Mouse (Mus musculus) neural tube, embryonic 14.5 days (tissue): Measurements from ENCODE around the gene Ubiad1. TPM values are rescaled to one million over a fixed set of nuclear protein-coding genes. Genes with fewer than 3 reads are reported as not detected.

Experiments
- ATAC-seq: fragments of 200-750 bp; cut with Nextera tagmentation; 2 replicates; pipeline ENCODE4 v1.8.0; 2017; ENCODE audit warnings: low read depth, mild to moderate bottlenecking, moderate TSS enrichment, moderate library complexity
- H3K27ac ChIP-seq: fragments of 300-500 bp; sonication (generic); 2 replicates; pipeline ENCODE4 v1.5.1; 2014; ENCODE audit warnings: low read depth, mild to moderate bottlenecking, control low read depth, low read length, moderate library complexity, mixed read lengths
- H3K27me3 ChIP-seq: fragments of 300-500 bp; sonication (generic); 2 replicates; pipeline ENCODE4 v1.6.1; 2014; ENCODE audit warnings: low read length; ENCODE audit not compliant: control insufficient read depth, insufficient read depth
- H3K36me3 ChIP-seq: fragments of 300-500 bp; sonication (generic); 2 replicates; pipeline ENCODE4 v1.6.1; 2014; ENCODE audit warnings: low read length, mixed read lengths; ENCODE audit not compliant: control insufficient read depth, insufficient read depth
- H3K4me1 ChIP-seq: fragments of 300-500 bp; sonication (generic); 2 replicates; pipeline ENCODE4 v1.6.1; 2014; ENCODE audit warnings: low read length; ENCODE audit not compliant: control insufficient read depth, insufficient read depth
- H3K4me2 ChIP-seq: fragments of 300-500 bp; sonication (generic); 2 replicates; pipeline ENCODE4 v1.6.1; 2014; ENCODE audit warnings: mild to moderate bottlenecking, low read depth, low read length, control low read depth
- H3K4me3 ChIP-seq: fragments of 300-500 bp; sonication (generic); 2 replicates; pipeline ENCODE4 v1.5.1; 2014; ENCODE audit warnings: low read depth, low read length, control low read depth, mixed read lengths
- H3K9ac ChIP-seq: fragments of 300-500 bp; sonication (generic); replicated peaks from 2 replicates; pipeline ENCODE4 v1.6.1; 2014; ENCODE audit warnings: low read depth, mild to moderate bottlenecking, control low read depth, low read length, mixed read lengths
- H3K9me3 ChIP-seq: fragments of 300-500 bp; sonication (generic); 2 replicates; pipeline ENCODE4 v1.6.1; 2016; ENCODE audit warnings: low read length; ENCODE audit not compliant: control insufficient read depth
- WGBS: fragments of 180-500 bp; shearing (Covaris S2); extraction: QIAGEN DNeasy Blood & Tissue Kit; methylation state at CpG from one replicate; pipeline ENCODE4 v1.1.7; 2014; 5-methylcytosine and 5-hydroxymethylcytosine counted together
- polyA plus RNA-seq: library from polyadenylated mRNA; unstranded; fragments of >200 nt; fragmentation: Nextera tagmentation; extraction: Ambion mirVana; gene quantifications from 2 replicates; pipeline ENCODE4 v1.2.1, GENCODE M21; 2014

The Ubiad1 gene
- polyA plus RNA-seq, 1 experiment from 2014 or later, result 13.4 TPM

- no peak for ATAC-seq
- WGBS, result 52% methylated on average over 10 of the region's 10 CpGs
Observed at GRCm38 (mm10) chr4:148471363-148471806, 26.8 kb upstream of the Ubiad1 start.

DNA sequence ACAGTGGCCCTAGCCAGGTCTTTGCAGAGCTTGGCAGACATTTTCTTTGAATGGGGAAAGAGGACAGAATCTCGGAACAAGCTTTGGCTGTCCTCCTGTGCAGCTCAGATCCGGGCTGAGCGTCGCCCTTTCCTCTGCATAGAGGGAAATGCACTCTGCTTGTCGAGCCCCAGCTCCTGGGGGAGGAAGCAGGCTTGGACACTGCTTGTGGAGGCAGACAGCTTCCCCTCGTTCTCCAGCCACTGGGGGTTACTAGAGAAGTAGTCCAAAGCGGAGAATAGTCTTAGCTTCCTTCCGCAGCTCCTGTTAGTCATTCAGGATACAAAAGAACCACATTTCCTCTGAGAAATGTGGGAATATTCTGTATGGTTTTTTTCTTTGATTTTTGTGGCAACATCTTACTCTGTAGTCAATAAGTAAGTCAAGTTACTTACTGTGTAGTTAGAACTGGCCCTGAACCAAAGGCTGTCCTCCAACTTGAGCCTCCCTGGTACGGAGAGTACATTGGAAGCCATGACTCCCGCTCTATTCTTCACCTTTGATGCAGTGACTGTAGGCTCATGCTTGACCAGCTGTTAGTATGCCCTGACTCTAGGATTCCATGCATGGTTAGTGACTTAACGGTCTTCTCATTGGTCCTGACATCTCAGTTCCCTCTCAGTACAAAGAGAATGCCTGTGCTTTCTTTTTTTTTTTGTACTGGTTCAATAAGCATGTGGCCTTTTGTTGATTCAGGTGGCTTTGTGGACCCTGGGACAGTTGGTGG, 25.1 kb upstream of the Ubiad1 start:
- Histone ChIP-seq H3K36me3 (peaks cover 81% of the 10 kb centered on the region), H3K9ac (no peak overlapping the region), H3K4me3 (no peak overlapping the region), H3K4me2 (no peak overlapping the region), H3K27me3 (no peaks in the 10 kb centered on the region), H3K27ac (no peak overlapping the region), H3K9me3 (no peaks in the 10 kb centered on the region), H3K4me1 (no peaks in the 10 kb centered on the region)
- 89% methylated on average over 11 of the region's 11 CpGs for WGBS
- no peak for ATAC-seq

More at GRCm38 (mm10) chr4:148471363-148471806, 26.8 kb upstream of the Ubiad1 start:
- Histone ChIP-seq H3K27ac (no peak overlapping the region), H3K27me3 (no peaks in the 10 kb centered on the region), H3K9ac (no peak overlapping the region), H3K9me3 (no peaks in the 10 kb centered on the region), H3K36me3 (peaks cover 82% of the 10 kb centered on the region), H3K4me3 (no peak overlapping the region), H3K4me1 (no peaks in the 10 kb centered on the region), H3K4me2 (no peak overlapping the region)

GRCm38 (mm10) chr4:148468396-148468795, 23.8 kb upstream of the Ubiad1 start:
- H3K4me3 ChIP-seq, result no peak overlapping the region
- whole genome bisulfite sequencing, result 86% methylated on average over 10 of the region's 10 CpGs
- no peak overlapping the region for H3K27ac ChIP-seq
- H3K4me1 ChIP-seq, result no peaks in the 10 kb centered on the region
- no peak for ATAC-seq
- H3K36me3 ChIP-seq, result peaks cover 87% of the 10 kb centered on the region
- H3K27me3 ChIP-seq, result no peaks in the 10 kb centered on the region
- no peak overlapping the region for H3K4me2 ChIP-seq
- no peaks in the 10 kb centered on the region for H3K9me3 ChIP-seq
- H3K9ac ChIP-seq, result no peak overlapping the region

- Histone ChIP-seq H3K9me3 (no peaks in the 10 kb centered on the region), H3K27ac (no peak overlapping the region), H3K4me2 (no peak overlapping the region), H3K9ac (no peak overlapping the region), H3K4me3 (no peak overlapping the region), H3K4me1 (no peaks in the 10 kb centered on the region), H3K36me3 (peaks cover 78% of the 10 kb centered on the region), H3K27me3 (no peaks in the 10 kb centered on the region)
- ATAC-seq, result no peak
- WGBS, result 95% methylated on average over 5 of the region's 5 CpGs
Observed at GRCm38 (mm10) chr4:148466511-148467079, 22.0 kb upstream of the Ubiad1 start.

GRCm38 (mm10) chr4:148464869-148465268, 20.3 kb upstream of the Ubiad1 start:
- H3K27me3 ChIP-seq, result no peaks in the 10 kb centered on the region
- no peak for ATAC-seq
- 93% methylated on average over 12 of the region's 12 CpGs for WGBS

GRCm38 (mm10) chr4:148464301-148464700, 19.7 kb upstream of the Ubiad1 start:
- Histone ChIP-seq H3K4me1 (no peaks in the 10 kb centered on the region), H3K4me2 (no peak overlapping the region), H3K36me3 (peaks cover 69% of the 10 kb centered on the region), H3K4me3 (no peak overlapping the region), H3K27ac (no peak overlapping the region), H3K9me3 (no peaks in the 10 kb centered on the region), H3K27me3 (no peaks in the 10 kb centered on the region), H3K9ac (no peak overlapping the region)
- no peak for ATAC-seq
- WGBS, result 94% methylated on average over 12 of the region's 12 CpGs

More at GRCm38 (mm10) chr4:148464869-148465268, 20.3 kb upstream of the Ubiad1 start:
- Histone ChIP-seq H3K27ac (no peak overlapping the region), H3K4me2 (no peak overlapping the region), H3K4me1 (no peaks in the 10 kb centered on the region), H3K9ac (no peak overlapping the region), H3K36me3 (peaks cover 70% of the 10 kb centered on the region), H3K4me3 (no peak overlapping the region), H3K9me3 (no peaks in the 10 kb centered on the region)

GRCm38 (mm10) chr4:148463208-148463960, 18.8 kb upstream of the Ubiad1 start:
- peak; percentile 55 for ATAC-seq
- Histone ChIP-seq H3K9ac (no peak overlapping the region), H3K4me3 (no peak overlapping the region), H3K27ac (no peak overlapping the region), H3K4me2 (no peak overlapping the region), H3K4me1 (no peaks in the 10 kb centered on the region), H3K27me3 (no peaks in the 10 kb centered on the region), H3K36me3 (peaks cover 69% of the 10 kb centered on the region), H3K9me3 (no peaks in the 10 kb centered on the region)
- WGBS, result 70% methylated on average over 14 of the region's 14 CpGs

GRCm38 (mm10) chr4:148462717-148463116, 18.1 kb upstream of the Ubiad1 start:
- ATAC-seq, result no peak
- no peak overlapping the region for H3K4me2 ChIP-seq
- H3K9ac ChIP-seq, result no peak overlapping the region
- H3K4me1 ChIP-seq, result no peaks in the 10 kb centered on the region
- H3K4me3 ChIP-seq, result no peak overlapping the region
- WGBS, result 96% methylated on average over 13 of the region's 13 CpGs
- no peaks in the 10 kb centered on the region for H3K27me3 ChIP-seq
- H3K9me3 ChIP-seq, result no peaks in the 10 kb centered on the region
- no peak overlapping the region for H3K27ac ChIP-seq
- H3K36me3 ChIP-seq, result peaks cover 66% of the 10 kb centered on the region

DNA sequence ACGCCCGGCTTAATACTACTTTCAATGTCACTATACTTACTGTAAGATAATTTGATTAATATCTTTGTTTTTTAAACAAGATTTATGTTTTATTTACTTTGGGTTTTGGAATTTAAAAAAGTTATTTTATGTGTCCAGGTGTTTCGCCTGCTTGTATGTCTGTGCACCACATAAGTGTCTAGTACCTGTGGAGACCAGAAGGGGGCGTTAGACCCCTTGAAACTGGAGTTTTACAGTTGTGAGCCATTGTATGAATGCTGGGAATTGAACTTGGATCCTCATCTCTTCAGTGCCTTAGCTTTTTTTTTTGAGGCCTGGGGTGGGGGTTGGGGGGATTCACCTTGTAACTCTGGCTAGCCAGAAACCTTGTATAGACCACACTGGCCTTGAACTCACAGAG, 17.2 kb upstream of the Ubiad1 start:
- Histone ChIP-seq H3K4me2 (no peak overlapping the region), H3K27me3 (no peaks in the 10 kb centered on the region), H3K27ac (no peak overlapping the region), H3K9me3 (no peaks in the 10 kb centered on the region), H3K4me3 (no peak overlapping the region), H3K4me1 (no peaks in the 10 kb centered on the region), H3K9ac (no peak overlapping the region), H3K36me3 (peaks cover 70% of the 10 kb centered on the region)
- 87% methylated on average over 4 of the region's 4 CpGs for WGBS
- no peak for ATAC-seq
